Mouse (Mus musculus): Measurements from ENCODE around the gene Sergef.

The Sergef gene

GRCm38 (mm10) chr7:46492134-46492678, 147.4 kb downstream of the Sergef start:
- DNase-seq = no peak

GRCm38 (mm10) chr7:46487354-46487753, 152.3 kb downstream of the Sergef start:
- no peak for DNase-seq

GRCm38 (mm10) chr7:46486761-46487160, 152.8 kb downstream of the Sergef start:
- no peak for DNase-seq

- no peak for DNase-seq
Observed at GRCm38 (mm10) chr7:46484223-46484622, 155.4 kb downstream of the Sergef start.

- DNase-seq = no peak
Observed at GRCm38 (mm10) chr7:46483050-46483449, 156.6 kb downstream of the Sergef start.

- DNase-seq = no peak
Observed at GRCm38 (mm10) chr7:46482099-46482531, 157.5 kb downstream of the Sergef start.

- peak; percentile 50 for DNase-seq
Observed at GRCm38 (mm10) chr7:46479793-46480192, 159.8 kb downstream of the Sergef start.

GRCm38 (mm10) chr7:46477456-46477855, 162.2 kb downstream of the Sergef start:
- DNase-seq = no peak

GRCm38 (mm10) chr7:46475464-46475863, 164.1 kb downstream of the Sergef start:
- DNase-seq = no peak

- DNase-seq = no peak
Observed at GRCm38 (mm10) chr7:46473141-46473540, 166.5 kb downstream of the Sergef start.

GRCm38 (mm10) chr7:46471054-46471737, 168.4 kb downstream of the Sergef start:
- DNase-seq = no peak

- no peak for DNase-seq
Observed at GRCm38 (mm10) chr7:46469542-46469941, 170.1 kb downstream of the Sergef start.

GRCm38 (mm10) chr7:46466422-46466981, 173.1 kb downstream of the Sergef start:
- no peak for DNase-seq

- DNase-seq = no peak
Observed at GRCm38 (mm10) chr7:46463136-46463535, 176.5 kb downstream of the Sergef start.

GRCm38 (mm10) chr7:46462287-46462686, 177.3 kb downstream of the Sergef start:
- DNase-seq = no peak

GRCm38 (mm10) chr7:46459605-46460245, 179.9 kb downstream of the Sergef start:
- no peak for DNase-seq

GRCm38 (mm10) chr7:46459200-46459599, 180.4 kb downstream of the Sergef start:
- DNase-seq = peak; percentile 64

- DNase-seq = no peak
Observed at GRCm38 (mm10) chr7:46457889-46458288, 181.7 kb downstream of the Sergef start.

GRCm38 (mm10) chr7:46453930-46454679, 185.5 kb downstream of the Sergef start:
- DNase-seq = peak; percentile 75

- DNase-seq = no peak
Observed at GRCm38 (mm10) chr7:46448922-46449645, 190.5 kb downstream of the Sergef start.

- no peak for DNase-seq
Observed at GRCm38 (mm10) chr7:46447473-46448165, 192.0 kb downstream of the Sergef start.

GRCm38 (mm10) chr7:46445896-46446295, 193.7 kb downstream of the Sergef start:
- peak; percentile 67 for DNase-seq

Data from cerebellum, adult 8-10 months (tissue).